ENCODE assay signal across 15 mouse cellular contexts in the genomic region with DNA sequence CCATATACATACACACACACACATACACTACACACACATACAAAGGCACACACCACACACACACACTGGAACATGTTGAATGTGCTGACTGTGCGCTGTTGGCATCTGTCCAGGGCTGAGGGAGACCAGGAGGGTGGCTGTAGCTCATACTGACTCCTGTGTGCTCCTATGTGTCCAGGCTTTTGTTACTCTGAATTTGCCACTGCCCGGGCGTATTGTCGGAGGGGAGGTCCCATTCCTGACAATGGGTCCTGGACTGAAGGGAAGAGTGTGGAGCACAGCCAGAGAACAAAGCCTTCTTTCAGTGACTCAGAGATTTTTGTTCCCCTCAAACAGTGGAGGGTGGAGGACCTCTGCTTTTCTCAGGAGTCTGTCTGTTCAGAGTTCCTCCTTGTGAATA.
A peak's percentile ranks its signal among the peaks of the same experiment; 100 is the strongest.
DNase-seq lines count a peak whose midpoint lies in the region; ATAC-seq and TF ChIP-seq lines count a peak whose summit lies in the region.
"Had no signal": no experiment of that assay in that cellular context is flagged by ENCODE, and none has a peak within 500 bp of the region (broad histone marks: within the 10 kb centered on the region; RNA-seq: fewer than 3 reads in every experiment).

No protein-coding gene starts in this region.

- H3K27me3 ChIP-seq in midbrain, embryonic 10.5 days (ENCODE audit: low read depth, poor library complexity, severe bottlenecking), result peaks cover 26% of the 10 kb centered on the region
- no peaks in the 10 kb centered on the region for H3K27me3 ChIP-seq in midbrain, postnatal 0 days (ENCODE audit: insufficient read depth, low read length)
- no peaks in the 10 kb centered on the region for H3K27me3 ChIP-seq in embryonic facial prominence, embryonic 10.5 days (replicated peaks; ENCODE audit: low read depth, poor library complexity, severe bottlenecking)
- H3K27me3 ChIP-seq in hindbrain, embryonic 15.5 days, result no peaks in the 10 kb centered on the region
- H3K27me3 ChIP-seq in forebrain, embryonic 16.5 days (replicated peaks; ENCODE audit: control insufficient read depth, insufficient read depth, low read length), result peaks cover 3% of the 10 kb centered on the region
- H3K27me3 ChIP-seq: stomach, embryonic 15.5 days had no signal

- H3K4me2 ChIP-seq in midbrain, postnatal 0 days (ENCODE audit: low read depth, low read length, poor library complexity, severe bottlenecking), result no peak overlapping the region
- no peak overlapping the region for H3K4me2 ChIP-seq in hindbrain, embryonic 15.5 days
- H3K4me2 ChIP-seq in forebrain, embryonic 16.5 days (ENCODE audit: low read length), result no peak overlapping the region
- H3K4me2 ChIP-seq: stomach, embryonic 15.5 days had no signal

- DNase-seq in midbrain, embryonic 10.5 days (ENCODE audit: low spot score), result peak; percentile 53
- no peak for DNase-seq in midbrain, postnatal 0 days (ENCODE audit: low spot score)
- peak; percentile 77 for DNase-seq in Muller cell, postnatal 12 days (ENCODE audit: inconsistent ontology term)
- DNase-seq in embryonic facial prominence, embryonic 10.5 days (ENCODE audit: low spot score), result no peak
- DNase-seq in heart, postnatal 4 days, result no peak
- DNase-seq: adrenal gland, postnatal 10 days; cerebellum, adult 18-20 months; heart, adult 2 months; kidney, postnatal 36 days; liver; lung, postnatal 14 days; right cerebral cortex, postnatal 14 days had no signal

- H3K27ac ChIP-seq in midbrain, embryonic 10.5 days (replicated peaks), result peak overlapping the region; percentile 80
- H3K27ac ChIP-seq in midbrain, postnatal 0 days (ENCODE audit: low read depth, low read length), result no peak overlapping the region
- peak overlapping the region; percentile 70 for H3K27ac ChIP-seq in embryonic facial prominence, embryonic 10.5 days (replicated peaks)
- no peak overlapping the region for H3K27ac ChIP-seq in hindbrain, embryonic 15.5 days (replicated peaks)
- H3K27ac ChIP-seq in forebrain, embryonic 16.5 days (ENCODE audit: low read length), result no peak overlapping the region
- H3K27ac ChIP-seq: heart, adult 2 months; stomach, embryonic 15.5 days had no signal

- 0 out of 2 replicates have a peak overlapping the region, but pooled peaks have one; percentile 1 for H3K4me3 ChIP-seq in midbrain, embryonic 10.5 days
- H3K4me3 ChIP-seq in midbrain, postnatal 0 days (ENCODE audit: low read depth, low read length), result no peak overlapping the region
- no peak overlapping the region for H3K4me3 ChIP-seq in embryonic facial prominence, embryonic 10.5 days
- H3K4me3 ChIP-seq in hindbrain, embryonic 15.5 days, result no peak overlapping the region
- no peak overlapping the region for H3K4me3 ChIP-seq in forebrain, embryonic 16.5 days (replicated peaks; ENCODE audit: low read length)
- H3K4me3 ChIP-seq: heart, adult 2 months; stomach, embryonic 15.5 days had no signal

- TF ChIP-seq CTCF in midbrain, postnatal 0 days (IDR thresholded peaks at IDR 0.05), result no peak

- peaks cover 73% of the 10 kb centered on the region for H3K4me1 ChIP-seq in midbrain, embryonic 10.5 days
- no peaks in the 10 kb centered on the region for H3K4me1 ChIP-seq in midbrain, postnatal 0 days (ENCODE audit: insufficient read depth, low read length)
- peaks cover 61% of the 10 kb centered on the region for H3K4me1 ChIP-seq in embryonic facial prominence, embryonic 10.5 days
- peaks cover 19% of the 10 kb centered on the region for H3K4me1 ChIP-seq in hindbrain, embryonic 15.5 days (replicated peaks)
- H3K4me1 ChIP-seq in forebrain, embryonic 16.5 days (replicated peaks; ENCODE audit: control insufficient read depth, insufficient read depth, low read length), result peaks cover 13% of the 10 kb centered on the region
- H3K4me1 ChIP-seq: stomach, embryonic 15.5 days had no signal

- WGBS in midbrain, embryonic 10.5 days, result 28% methylated on average over 4 of the region's 4 CpGs
- 39% methylated on average over 4 of the region's 4 CpGs for WGBS in midbrain, postnatal 0 days
- 39% methylated on average over 4 of the region's 4 CpGs for WGBS in embryonic facial prominence, embryonic 10.5 days
- 23% methylated on average over 4 of the region's 4 CpGs for WGBS in hindbrain, embryonic 15.5 days
- WGBS in forebrain, embryonic 16.5 days, result 24% methylated on average over 4 of the region's 4 CpGs

- H3K36me3 ChIP-seq in midbrain, embryonic 10.5 days, result peaks cover 5% of the 10 kb centered on the region
- H3K36me3 ChIP-seq in midbrain, postnatal 0 days (ENCODE audit: insufficient read depth, low read length), result no peaks in the 10 kb centered on the region
- H3K36me3 ChIP-seq in embryonic facial prominence, embryonic 10.5 days (replicated peaks), result no peaks in the 10 kb centered on the region
- H3K36me3 ChIP-seq in hindbrain, embryonic 15.5 days, result no peaks in the 10 kb centered on the region
- no peaks in the 10 kb centered on the region for H3K36me3 ChIP-seq in forebrain, embryonic 16.5 days (ENCODE audit: control insufficient read depth, insufficient read depth)
- H3K36me3 ChIP-seq: stomach, embryonic 15.5 days had no signal

- ATAC-seq in midbrain, postnatal 0 days (ENCODE audit: low FRiP score), result no peak
- ATAC-seq in hindbrain, embryonic 15.5 days (ENCODE audit: low FRiP score, low read depth), result 0 out of 2 replicates have a peak, but pooled peaks have one; percentile 63
- ATAC-seq in forebrain, embryonic 16.5 days, result no peak

- no peaks in the 10 kb centered on the region for H3K9me3 ChIP-seq in midbrain, embryonic 10.5 days (replicated peaks)
- no peaks in the 10 kb centered on the region for H3K9me3 ChIP-seq in midbrain, postnatal 0 days (ENCODE audit: low read length)
- H3K9me3 ChIP-seq in embryonic facial prominence, embryonic 10.5 days, result no peaks in the 10 kb centered on the region
- H3K9me3 ChIP-seq in hindbrain, embryonic 15.5 days, result no peaks in the 10 kb centered on the region
- no peaks in the 10 kb centered on the region for H3K9me3 ChIP-seq in forebrain, embryonic 16.5 days (ENCODE audit: control insufficient read depth, low read length)
- H3K9me3 ChIP-seq: stomach, embryonic 15.5 days had no signal

- no peak overlapping the region for H3K9ac ChIP-seq in midbrain, postnatal 0 days (replicated peaks; ENCODE audit: low read length, poor library complexity, severe bottlenecking)
- no peak overlapping the region for H3K9ac ChIP-seq in hindbrain, embryonic 15.5 days
- no peak overlapping the region for H3K9ac ChIP-seq in forebrain, embryonic 16.5 days (replicated peaks; ENCODE audit: low read depth, low read length)
- H3K9ac ChIP-seq: stomach, embryonic 15.5 days had no signal

Comparison
In these comparisons a context has a peak if more than half of its experiments do, and no peak if none do; other contexts are left out.
1. DNase-seq: peak in midbrain, embryonic 10.5 days (single experiment) and Muller cell, postnatal 12 days (single experiment); none in midbrain, postnatal 0 days (single experiment), embryonic facial prominence, embryonic 10.5 days (single experiment) and heart, postnatal 4 days (single experiment).
2. H3K27ac ChIP-seq: peak in midbrain, embryonic 10.5 days (single experiment) and embryonic facial prominence, embryonic 10.5 days (single experiment); none in midbrain, postnatal 0 days (single experiment), hindbrain, embryonic 15.5 days (single experiment) and forebrain, embryonic 16.5 days (single experiment).